Mouse (Mus musculus) midbrain, embryonic 11.5 days (tissue): Measurements from ENCODE around the gene Gemin4. TPM values are rescaled to one million over a fixed set of nuclear protein-coding genes. Genes with fewer than 3 reads are reported as not detected.

Source experiments
- ATAC-seq: fragments of 200-750 bp; cut with Nextera tagmentation; 2 replicates; pipeline ENCODE4 v1.8.0; 2017; ENCODE audit warnings: moderate TSS enrichment, moderate library complexity; ENCODE audit not compliant: low FRiP score
- DNase-seq: peaks from one replicate; pipeline ENCODE4 v3.0.0; 2015; ENCODE audit warnings: low spot score; ENCODE audit errors: missing footprints
- H3K27ac ChIP-seq: fragments of 300-500 bp; sonication (generic); 2 replicates; pipeline ENCODE4 v1.5.1; 2014; ENCODE audit warnings: low read depth, low read length
- H3K27me3 ChIP-seq: fragments of 300-500 bp; sonication (generic); 2 replicates; pipeline ENCODE4 v1.6.1; 2014; ENCODE audit warnings: mild to moderate bottlenecking, low read length, moderate library complexity, mixed read lengths; ENCODE audit not compliant: control insufficient read depth, insufficient read depth
- H3K36me3 ChIP-seq: fragments of 300-500 bp; sonication (generic); 2 replicates; pipeline ENCODE4 v1.6.1; 2014; ENCODE audit warnings: mild to moderate bottlenecking, low read length, moderate library complexity, mixed read lengths; ENCODE audit not compliant: control insufficient read depth, insufficient read depth
- H3K4me1 ChIP-seq: fragments of 300-500 bp; sonication (generic); 2 replicates; pipeline ENCODE4 v1.6.1; 2014; ENCODE audit warnings: low read length; ENCODE audit not compliant: control insufficient read depth, insufficient read depth
- H3K4me2 ChIP-seq: fragments of 300-500 bp; sonication (generic); 2 replicates; pipeline ENCODE4 v1.6.1; 2014; ENCODE audit warnings: mild to moderate bottlenecking, moderate library complexity
- H3K4me3 ChIP-seq: fragments of 300-500 bp; sonication (generic); 2 replicates; pipeline ENCODE4 v1.5.1; 2014; ENCODE audit warnings: low read depth, low read length
- H3K9ac ChIP-seq: fragments of 300-500 bp; sonication (generic); 2 replicates; pipeline ENCODE4 v1.6.1; 2014; ENCODE audit warnings: low read length
- H3K9me3 ChIP-seq: fragments of 300-500 bp; sonication (generic); 2 replicates; pipeline ENCODE4 v1.6.1; 2016; ENCODE audit warnings: low read length; ENCODE audit not compliant: control insufficient read depth
- WGBS: fragments of 180-500 bp; shearing (Covaris S2); extraction: QIAGEN DNeasy Blood & Tissue Kit; methylation state at CpG from one replicate; pipeline ENCODE4 v1.1.7; 2014; 5-methylcytosine and 5-hydroxymethylcytosine counted together
- polyA plus RNA-seq: library from polyadenylated mRNA; unstranded; fragments of >200 nt; fragmentation: Nextera tagmentation; extraction: Ambion mirVana; gene quantifications from 2 replicates; pipeline ENCODE4 v1.2.1, GENCODE M21; 2014

Gemin4 gene
- polyA plus RNA-seq, 1 experiment from 2014 or later = 42.8 TPM

- Histone ChIP-seq H3K9ac (no peak overlapping the region), H3K36me3 (peaks cover 9% of the 10 kb centered on the region), H3K4me2 (no peak overlapping the region), H3K4me3 (no peak overlapping the region), H3K27ac (no peak overlapping the region), H3K9me3 (no peaks in the 10 kb centered on the region), H3K27me3 (no peaks in the 10 kb centered on the region), H3K4me1 (peaks cover 5% of the 10 kb centered on the region; the same call in 1 of the 2 replicates)
- no peak for DNase-seq
- WGBS = 86% methylated on average over 5 of the region's 5 CpGs
- ATAC-seq = no peak
Measured at GRCm38 (mm10) chr11:76206793-76207192, 10.7 kb downstream of the Gemin4 start.

GRCm38 (mm10) chr11:76201761-76202674, 15.4 kb downstream of the Gemin4 start:
- Histone ChIP-seq H3K36me3 (no peaks in the 10 kb centered on the region), H3K4me2 (peak overlapping the region; percentile 92), H3K9ac (peak overlapping the region; percentile 93), H3K4me1 (peaks cover 7% of the 10 kb centered on the region; the same call in 1 of the 2 replicates), H3K27ac (peak overlapping the region; percentile 60; the same call in 1 of the 2 replicates), H3K27me3 (no peaks in the 10 kb centered on the region; the same call in 1 of the 2 replicates), H3K9me3 (no peaks in the 10 kb centered on the region), H3K4me3 (peak overlapping the region; percentile 84)
- DNase-seq (peak; percentile 97), ATAC-seq (peak; percentile 99)
- under 1% methylated on average over 84 of the region's 90 CpGs for WGBS

GRCm38 (mm10) chr11:76196977-76197469, 20.4 kb downstream of the Gemin4 start:
- 0 out of 2 replicates have a peak, but pooled peaks cover 2% of the 10 kb centered on the region for H3K4me1 ChIP-seq
- H3K9me3 ChIP-seq = no peaks in the 10 kb centered on the region
- H3K27ac ChIP-seq = no peak overlapping the region
- H3K4me3 ChIP-seq = no peak overlapping the region
- no peaks in the 10 kb centered on the region for H3K36me3 ChIP-seq
- H3K27me3 ChIP-seq = no peaks in the 10 kb centered on the region; the same call in 1 of the 2 replicates
- 56% methylated on average over 8 of the region's 8 CpGs for whole genome bisulfite sequencing
- ATAC-seq (no peak), DNase-seq (no peak)
- H3K4me2 ChIP-seq = no peak overlapping the region
- H3K9ac ChIP-seq = no peak overlapping the region

GRCm38 (mm10) chr11:76196275-76196976, 21.0 kb downstream of the Gemin4 start:
- Histone ChIP-seq H3K9me3 (no peaks in the 10 kb centered on the region), H3K4me2 (no peak overlapping the region), H3K27me3 (no peaks in the 10 kb centered on the region; the same call in 1 of the 2 replicates), H3K4me1 (0 out of 2 replicates have a peak, but pooled peaks cover under 1% of the 10 kb centered on the region), H3K27ac (no peak overlapping the region), H3K36me3 (no peaks in the 10 kb centered on the region), H3K9ac (no peak overlapping the region), H3K4me3 (no peak overlapping the region)
- DNase-seq (no peak), ATAC-seq (no peak)
- WGBS = 65% methylated on average over 8 of the region's 8 CpGs

- ATAC-seq = no peak
- WGBS = 84% methylated on average over 5 of the region's 6 CpGs
Measured at GRCm38 (mm10) chr11:76186908-76187307, 30.6 kb downstream of the Gemin4 start.

GRCm38 (mm10) chr11:76183745-76184144, 33.7 kb downstream of the Gemin4 start:
- no peaks in the 10 kb centered on the region for H3K27me3 ChIP-seq
- H3K4me2 ChIP-seq = no peak overlapping the region
- H3K4me3 ChIP-seq = no peak overlapping the region
- no peaks in the 10 kb centered on the region for H3K36me3 ChIP-seq
- no peak for ATAC-seq
- H3K27ac ChIP-seq = no peak overlapping the region
- WGBS = 92% methylated on average over 4 of the region's 4 CpGs
- H3K9ac ChIP-seq = no peak overlapping the region
- no peak for DNase-seq
- peaks cover 5% of the 10 kb centered on the region for H3K4me1 ChIP-seq
- H3K9me3 ChIP-seq = no peaks in the 10 kb centered on the region

More at GRCm38 (mm10) chr11:76186908-76187307, 30.6 kb downstream of the Gemin4 start:
- Histone ChIP-seq H3K9me3 (no peaks in the 10 kb centered on the region), H3K9ac (no peak overlapping the region), H3K27me3 (no peaks in the 10 kb centered on the region), H3K27ac (no peak overlapping the region), H3K36me3 (no peaks in the 10 kb centered on the region), H3K4me2 (no peak overlapping the region), H3K4me1 (no peaks in the 10 kb centered on the region), H3K4me3 (no peak overlapping the region)
- no peak for DNase-seq

- Histone ChIP-seq H3K27ac (no peak overlapping the region), H3K9ac (peak overlapping the region; percentile 79), H3K4me2 (peak overlapping the region; percentile 93), H3K4me1 (peaks cover 9% of the 10 kb centered on the region), H3K36me3 (no peaks in the 10 kb centered on the region), H3K9me3 (no peaks in the 10 kb centered on the region), H3K27me3 (no peaks in the 10 kb centered on the region), H3K4me3 (peak overlapping the region; percentile 86)
- ATAC-seq (no peak), DNase-seq (no peak)
- WGBS = 20% methylated on average over 7 of the region's 7 CpGs
Measured at GRCm38 (mm10) chr11:76180146-76180540, 37.3 kb downstream of the Gemin4 start.

GRCm38 (mm10) chr11:76179495-76180145, 37.8 kb downstream of the Gemin4 start, which contains the start of the genes Vps53 and Fam57a:
Gene Vps53, minus strand, starts transcription at chr11:76179647.
Gene Fam57a, plus strand, starts transcription at chr11:76179671.
- DNase-seq = peak; percentile 98
- H3K27me3 ChIP-seq = no peaks in the 10 kb centered on the region
- peaks cover 9% of the 10 kb centered on the region for H3K4me1 ChIP-seq
- no peaks in the 10 kb centered on the region for H3K9me3 ChIP-seq
- no peak within 1 kb of the TSS for H3K27ac ChIP-seq
- peak within 1 kb of the TSS; percentile 79 for H3K9ac ChIP-seq
- ATAC-seq = peak; percentile 86
- WGBS = under 1% methylated on average over 37 of the region's 37 CpGs
- H3K4me3 ChIP-seq = peak within 1 kb of the TSS; percentile 86
- no peaks in the 10 kb centered on the region for H3K36me3 ChIP-seq
- peak within 1 kb of the TSS; percentile 93 for H3K4me2 ChIP-seq
